Mouse (Mus musculus) heart, postnatal 0 days (tissue): ENCODE results near the gene Cbx2.

Experiments
- CTCF ChIP-seq: IDR thresholded peaks from 2 replicates; pipeline ENCODE4 v1.5.1; 2016; ENCODE audit warnings: antibody characterized with exemption, control low read depth, low read depth
- EP300 ChIP-seq: IDR thresholded peaks from 2 replicates; pipeline ENCODE4 v1.6.1; 2016; ENCODE audit warnings: antibody characterized with exemption, low read depth

- no peak for TF ChIP-seq CTCF
- no peak for TF ChIP-seq EP300
Measured at GRCm38 (mm10) chr11:119005547-119006275, 17.1 kb upstream of the Cbx2 start.
